Mouse (Mus musculus): ENCODE results near the gene Ccdc182.

Ccdc182 gene

DNA sequence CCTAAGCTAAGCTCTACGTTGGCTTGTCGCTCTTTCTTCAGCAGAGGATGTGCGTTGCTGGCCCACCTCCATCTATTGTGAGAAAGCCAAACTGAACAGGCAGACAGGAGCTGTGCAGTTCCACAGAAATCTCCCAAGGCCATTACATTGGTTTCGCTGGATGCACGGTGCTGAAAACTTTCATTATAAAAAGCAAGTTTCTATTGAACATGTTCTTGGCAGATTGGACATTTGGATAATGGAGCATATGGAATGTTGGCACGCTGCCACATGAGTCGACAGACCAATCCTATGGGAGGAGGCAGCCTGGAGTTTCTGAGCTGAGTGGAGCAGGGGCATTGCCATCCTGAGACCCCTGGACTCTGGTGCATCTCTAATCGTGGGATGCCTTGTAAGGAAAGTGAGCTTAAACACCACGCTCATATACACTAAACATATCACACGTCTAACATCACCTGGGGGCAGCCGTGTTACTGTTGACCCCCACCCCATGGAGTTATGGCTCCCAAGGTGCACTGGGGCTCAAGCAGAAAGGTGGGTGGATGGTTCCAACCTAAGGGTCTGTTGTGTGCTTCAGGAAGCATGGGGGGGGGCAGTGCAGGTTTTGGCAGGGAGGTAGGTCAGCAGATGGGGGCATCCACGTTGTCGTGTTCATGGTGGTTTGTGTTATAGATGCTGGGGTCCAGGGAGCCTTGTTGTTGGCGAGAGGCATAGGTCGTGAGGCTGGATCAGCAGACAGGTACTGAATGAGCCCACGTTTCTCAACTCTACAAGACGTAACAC, 35.1 kb downstream of the Ccdc182 start:
- DNase-seq (ENCODE audit: low spot score) = no peak

DNA sequence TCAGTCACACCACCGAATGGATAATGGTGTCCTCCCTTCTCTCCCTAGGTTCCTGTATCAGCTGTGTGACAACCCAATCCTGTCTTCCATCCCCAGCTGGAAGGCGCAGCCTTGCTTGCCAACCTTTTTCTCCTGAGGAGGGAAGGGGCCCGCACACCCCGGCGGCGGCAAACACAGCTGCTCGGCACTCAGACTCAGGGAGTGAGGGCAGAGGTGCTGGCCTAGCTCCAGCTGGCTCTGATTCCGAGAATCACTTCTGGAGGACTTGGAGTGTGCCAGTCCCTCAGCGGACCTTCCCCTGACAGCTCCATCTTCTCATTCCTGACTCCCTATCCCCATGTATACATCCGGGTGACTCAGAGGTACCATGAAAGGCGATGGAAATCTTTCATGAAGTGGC, 36.9 kb downstream of the Ccdc182 start:
- DNase-seq (ENCODE audit: low spot score) = peak; percentile 82

- no peak for DNase-seq (ENCODE audit: low spot score)
These were observed 37.9 kb downstream of the Ccdc182 start for GRCm38 (mm10) chr11:88331722-88332121.

GRCm38 (mm10) chr11:88332309-88332934, 38.6 kb downstream of the Ccdc182 start:
- DNase-seq (ENCODE audit: low spot score) = no peak

DNA sequence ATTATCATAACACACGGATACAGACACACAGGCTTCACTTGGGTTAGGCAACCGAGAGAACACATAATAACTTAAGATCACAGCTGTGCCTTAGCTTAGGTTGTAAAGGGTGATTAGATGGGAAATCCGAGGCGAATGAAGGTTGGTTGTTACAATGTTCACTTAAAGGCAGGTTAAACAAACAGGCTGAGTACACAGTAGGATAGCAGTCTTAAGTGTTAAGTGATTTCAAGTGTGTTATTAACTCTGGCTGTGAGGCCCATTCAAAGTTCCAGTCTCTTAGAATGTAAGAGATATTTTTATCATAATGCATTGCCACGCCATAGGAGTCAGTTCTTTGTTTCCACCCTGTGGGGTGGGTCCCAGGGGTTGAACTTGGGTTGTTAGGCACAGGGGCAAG, 41.0 kb downstream of the Ccdc182 start:
- DNase-seq (ENCODE audit: low spot score) = no peak

DNA sequence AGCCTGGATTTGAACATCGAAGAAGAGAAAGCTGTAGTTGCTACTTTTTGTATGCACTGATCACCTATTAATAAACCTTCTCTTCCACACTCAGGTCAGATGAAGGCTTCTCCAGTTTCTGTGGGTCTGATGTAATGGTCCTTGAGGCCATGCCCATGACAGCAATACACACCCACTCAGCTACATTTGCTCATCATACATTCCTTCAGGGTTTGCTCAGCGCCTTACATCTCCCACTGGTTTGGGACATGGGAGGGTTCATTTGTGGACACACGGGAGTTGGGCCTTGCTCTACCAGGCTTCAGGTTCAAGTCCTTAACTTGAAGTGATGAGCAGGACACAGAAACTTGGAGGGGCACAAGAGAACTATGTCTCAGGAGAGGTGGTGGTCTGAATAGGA, 44.1 kb downstream of the Ccdc182 start:
- DNase-seq (ENCODE audit: low spot score) = no peak

Measured in ovary, postnatal 36 days (tissue).